Mouse (Mus musculus) spleen, adult 2 months (tissue): ENCODE data around the gene Rpgrip1l.

ENCODE experiments used
- CTCF ChIP-seq: fragments of 200-500 bp; IDR thresholded peaks from 2 replicates; pipeline ENCODE4 v1.5.1; 2011; ENCODE audit warnings: mild to moderate bottlenecking, inconsistent platforms; ENCODE audit not compliant: insufficient read depth, insufficient read length, insufficient replicate concordance; ENCODE audit errors: extremely low read depth
- POLR2A ChIP-seq: fragments of 200-500 bp; IDR thresholded peaks from 2 replicates; pipeline ENCODE4 v1.6.1; 2011; ENCODE audit warnings: low read depth, low read length, inconsistent platforms

DNA sequence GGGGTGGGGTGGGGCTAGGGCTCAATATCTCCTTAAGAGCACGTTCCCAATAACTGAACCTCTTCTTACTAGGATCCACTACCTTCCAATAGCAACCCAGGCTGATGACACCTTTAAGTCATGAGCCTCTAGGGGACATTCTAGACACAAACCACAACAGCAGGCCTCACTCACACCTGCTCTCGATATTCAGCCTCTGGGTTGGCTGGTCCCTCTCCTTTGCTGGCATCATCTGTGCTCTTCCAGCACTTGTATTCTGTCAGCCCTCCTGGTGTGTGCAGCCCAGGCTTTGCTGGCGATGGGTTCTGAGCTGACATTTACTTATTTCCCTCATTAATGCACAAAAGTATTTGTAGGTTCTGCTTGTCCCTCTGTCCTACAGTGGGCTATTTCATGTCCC is 98.8 kb downstream of the Rpgrip1l start:
- TF ChIP-seq POLR2A (no peak), CTCF (no peak)
